Mouse (Mus musculus) lung, postnatal 14 days (tissue): ENCODE measurements around the gene Eif3c.

ENCODE experiments used
- DNase-seq: peaks from one replicate; pipeline ENCODE4 v3.0.0; 2021

Eif3c gene

DNA sequence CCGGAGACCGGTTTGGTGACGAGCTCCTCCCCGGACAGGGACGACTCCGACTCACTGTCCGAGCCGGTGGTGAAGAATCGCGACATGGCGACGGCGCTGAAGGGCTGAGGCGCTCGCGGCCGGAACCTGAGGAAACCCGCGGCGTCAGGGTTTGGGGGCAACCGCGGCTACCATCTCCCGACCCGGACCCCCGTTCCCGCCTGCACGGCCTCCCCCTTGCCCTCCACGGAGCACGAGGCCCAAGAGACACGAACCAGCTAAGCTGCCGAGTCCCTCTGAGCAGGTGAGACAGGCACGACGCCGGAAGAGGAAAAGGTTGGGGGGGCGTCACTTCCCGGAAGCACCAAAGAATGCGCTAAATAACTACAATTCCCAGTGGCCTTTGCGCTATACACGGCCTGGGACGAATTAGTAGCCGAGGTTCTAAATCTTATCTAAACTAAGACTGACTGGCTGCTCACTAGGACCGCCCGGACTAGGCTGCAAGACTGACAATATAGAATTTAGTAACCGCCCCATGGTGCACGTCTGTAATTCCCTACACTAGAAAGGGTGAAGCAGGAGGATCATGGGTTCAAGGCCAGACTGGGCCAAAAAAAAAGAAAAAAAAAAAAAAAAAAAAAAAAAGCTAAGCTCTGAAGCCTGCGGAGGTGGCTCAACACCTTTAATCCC, at the start of gene Eif3c:
Gene Eif3c, minus strand, starts transcription at position 318 of the 672 bp plus-strand sequence.
- DNase-seq = peak; percentile 84

DNA sequence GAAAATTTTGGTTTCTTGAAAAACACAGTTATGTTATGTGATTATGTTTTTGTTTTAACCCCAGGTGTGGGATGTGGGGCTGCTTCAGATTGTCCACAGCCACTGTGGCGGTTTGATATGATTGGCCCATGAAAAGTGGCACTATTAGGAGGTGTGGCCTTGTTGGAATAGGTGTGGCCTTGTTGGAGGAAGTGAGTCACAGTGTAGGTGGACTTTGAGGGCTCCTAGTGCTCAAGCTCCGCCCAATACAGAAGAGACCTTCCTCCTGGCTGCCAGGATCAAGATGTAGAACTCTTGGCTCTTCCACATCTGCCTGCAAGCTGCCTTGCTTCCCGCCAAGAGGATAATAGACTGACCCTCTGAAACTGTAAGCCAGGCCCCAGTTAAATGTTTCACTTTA, 46.5 kb upstream of the Eif3c start:
- DNase-seq = no peak

GRCm38 (mm10) chr7:126607796-126608195, 41.6 kb upstream of the Eif3c start:
- DNase-seq = no peak

- peak; percentile 64 for DNase-seq
Measured at GRCm38 (mm10) chr7:126607064-126607463, 40.9 kb upstream of the Eif3c start.

GRCm38 (mm10) chr7:126606611-126607010, 40.4 kb upstream of the Eif3c start:
- DNase-seq = no peak

GRCm38 (mm10) chr7:126602650-126603049, 36.4 kb upstream of the Eif3c start:
- no peak for DNase-seq

GRCm38 (mm10) chr7:126601896-126602295, 35.7 kb upstream of the Eif3c start:
- DNase-seq = no peak

DNA sequence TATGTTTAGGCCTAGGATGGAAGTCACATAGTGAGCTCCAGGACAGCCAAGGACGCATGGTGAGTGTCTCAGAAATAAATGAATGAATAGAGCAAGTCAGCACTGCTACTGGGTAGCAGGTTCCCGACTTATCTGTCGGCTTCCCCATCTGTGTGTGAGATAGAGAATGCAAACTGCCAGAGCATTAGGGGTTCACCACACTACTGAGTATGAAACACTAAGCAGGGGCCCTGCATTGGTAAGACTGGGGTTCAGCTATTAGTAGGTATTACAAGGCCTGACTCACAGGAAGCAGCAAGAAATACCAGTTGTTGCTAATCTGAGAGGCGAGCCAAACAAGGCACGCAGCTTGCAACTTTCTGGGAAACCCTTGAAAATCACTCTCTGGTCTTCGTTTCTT, 32.7 kb upstream of the Eif3c start:
- DNase-seq = no peak

- DNase-seq = no peak
Measured at GRCm38 (mm10) chr7:126596414-126596813, 30.2 kb upstream of the Eif3c start.

DNA sequence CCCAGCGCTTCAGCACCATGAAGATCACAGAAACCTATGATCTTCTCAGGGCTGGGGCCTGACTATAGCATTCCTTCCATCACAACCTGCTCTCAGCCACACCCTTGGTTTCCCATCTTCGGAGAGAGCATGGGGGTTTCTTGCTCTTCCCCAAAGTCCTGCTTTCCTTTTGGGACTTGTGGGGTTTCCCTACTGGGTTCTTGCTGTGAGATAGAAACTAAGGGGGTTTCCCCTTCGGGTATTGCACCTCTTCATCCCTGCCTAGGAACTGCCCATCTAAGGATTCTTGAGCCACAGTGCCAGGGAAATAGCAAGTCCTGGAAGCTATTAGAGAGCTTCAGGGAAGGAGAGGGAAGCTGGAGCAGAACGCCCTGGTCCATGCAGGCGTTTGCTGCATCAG, 29.7 kb upstream of the Eif3c start:
- no peak for DNase-seq

DNA sequence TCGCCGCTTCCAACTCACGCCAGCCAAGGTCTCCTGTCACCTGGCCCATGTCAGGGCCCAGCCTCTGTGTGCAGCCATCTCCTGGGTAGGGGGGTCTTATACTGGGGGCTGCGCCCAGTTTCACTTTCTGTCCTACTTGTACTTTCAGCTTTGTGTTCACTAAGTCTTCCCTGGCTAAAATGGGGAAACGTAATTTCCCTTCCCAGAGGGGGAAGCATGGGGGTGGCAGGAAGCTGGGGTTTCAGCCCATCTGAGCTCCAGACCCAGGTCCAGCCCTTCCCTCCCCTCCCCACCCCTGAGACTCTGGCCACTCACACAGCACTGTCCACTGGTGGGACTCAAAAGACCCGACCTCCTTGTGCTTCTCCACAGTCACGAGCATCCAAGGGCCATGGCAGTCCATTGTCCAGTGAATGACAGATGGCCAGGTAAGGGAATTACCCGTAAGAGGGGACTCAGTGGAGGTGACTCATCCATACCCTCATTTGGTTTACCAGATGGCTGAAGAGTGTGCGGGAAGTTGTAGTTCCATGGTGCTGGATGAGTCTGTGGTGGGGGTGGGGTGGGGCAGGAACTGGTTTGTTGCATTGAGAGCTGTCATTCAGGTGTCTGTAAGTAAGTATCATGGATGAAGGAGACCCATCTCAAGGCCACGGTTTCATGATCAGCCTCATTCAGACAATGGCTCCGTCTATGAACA, 28.8 kb upstream of the Eif3c start, which contains the start of gene Il27:
Gene Il27, minus strand, starts transcription at position 80 of the 700 bp plus-strand sequence.
- DNase-seq = no peak

GRCm38 (mm10) chr7:126587779-126588178, 21.6 kb upstream of the Eif3c start:
- peak; percentile 79 for DNase-seq

DNA sequence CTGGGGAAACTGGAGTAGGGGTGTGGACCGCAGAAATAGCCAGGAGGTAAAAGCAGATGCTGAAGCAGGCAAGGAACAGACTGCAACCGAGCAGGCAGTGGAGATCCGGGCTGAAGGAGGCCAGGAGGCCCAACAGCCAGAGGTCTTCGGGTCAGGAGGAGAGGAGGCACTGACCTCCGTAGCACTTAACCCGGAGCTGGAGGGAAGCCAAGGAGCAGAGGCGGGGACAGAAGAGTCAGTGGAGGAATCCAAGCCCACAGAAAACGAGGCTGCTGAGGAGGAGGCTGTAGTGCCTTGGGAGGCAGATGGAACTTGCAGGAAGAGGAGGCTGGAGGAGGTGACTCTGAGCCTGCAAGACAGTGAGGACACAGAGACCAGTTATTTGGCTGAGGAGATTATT, 20.6 kb upstream of the Eif3c start:
- DNase-seq = peak; percentile 76

GRCm38 (mm10) chr7:126585717-126586116, 19.5 kb upstream of the Eif3c start, which contains the start of gene Cln3:
Cln3 (minus strand) TSS chr7:126585817.
- no peak for DNase-seq

DNA sequence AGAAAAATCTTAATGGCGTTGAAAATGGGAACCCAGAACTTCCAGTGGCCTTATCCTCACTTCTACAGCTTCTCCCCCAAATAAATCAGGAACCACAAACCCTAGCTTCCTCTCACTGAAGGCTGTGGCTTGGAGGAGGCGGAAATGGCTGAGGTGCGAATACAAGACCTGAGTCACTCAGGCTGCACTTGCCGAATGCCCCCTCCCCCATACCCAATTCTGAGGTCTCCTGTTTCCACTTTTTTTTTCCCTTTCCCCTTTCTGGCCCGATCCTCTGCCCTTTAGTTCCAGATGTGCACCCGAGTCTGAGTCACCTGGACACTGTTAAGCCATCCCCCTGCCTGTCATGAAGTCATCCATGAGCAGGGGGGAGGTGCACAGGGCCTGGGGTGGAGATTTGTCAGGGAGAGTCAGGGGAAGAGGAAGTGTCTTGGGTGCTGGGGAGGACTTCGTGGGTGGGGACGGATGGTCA, 18.3 kb upstream of the Eif3c start, which contains the start of gene Apobr:
Gene Apobr, plus strand, starts transcription at position 437 of the 472 bp plus-strand sequence.
- DNase-seq = no peak

DNA sequence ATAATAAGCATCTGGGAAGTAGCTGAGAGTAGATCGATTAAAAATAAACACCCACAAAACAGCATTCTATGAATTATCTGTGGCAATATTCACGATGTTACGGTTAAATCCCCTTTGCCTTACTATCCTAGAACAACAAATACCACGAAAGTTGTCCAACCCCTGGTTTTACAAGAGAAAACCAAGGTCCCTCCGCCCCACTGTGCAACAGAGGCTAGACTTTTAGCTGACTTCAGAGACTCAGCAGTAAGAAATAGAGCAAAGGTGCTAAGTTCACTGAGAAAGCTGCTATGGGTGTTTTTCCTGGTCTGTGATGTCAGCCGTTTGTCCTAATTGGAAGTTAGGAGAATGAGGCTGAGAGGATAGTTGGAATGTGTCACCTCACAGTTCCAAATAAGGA, 17.6 kb upstream of the Eif3c start:
- no peak for DNase-seq

DNA sequence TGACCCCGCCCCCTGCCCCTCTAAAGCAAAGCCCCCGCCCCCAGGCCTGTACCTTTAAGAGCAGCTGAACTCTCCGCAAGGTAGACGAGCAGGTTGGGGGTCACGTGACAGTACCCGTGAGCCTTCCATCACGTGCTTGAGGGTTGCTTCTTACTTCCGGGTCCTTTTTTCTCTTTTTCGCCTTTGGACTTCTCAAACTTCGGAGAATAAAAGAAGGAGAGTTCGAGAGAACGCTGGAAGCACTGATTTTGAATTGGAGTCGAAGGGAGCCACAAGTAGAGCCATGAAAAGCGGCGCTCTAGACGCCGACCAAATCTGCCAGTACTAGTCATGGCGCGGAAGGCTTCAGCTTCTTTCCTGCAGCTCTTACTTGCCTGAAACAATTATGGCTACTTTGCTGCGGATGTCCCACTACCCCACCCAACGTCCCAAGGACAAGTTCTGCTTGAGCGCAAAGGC, 17.1 kb upstream of the Eif3c start:
- peak; percentile 85 for DNase-seq

DNA sequence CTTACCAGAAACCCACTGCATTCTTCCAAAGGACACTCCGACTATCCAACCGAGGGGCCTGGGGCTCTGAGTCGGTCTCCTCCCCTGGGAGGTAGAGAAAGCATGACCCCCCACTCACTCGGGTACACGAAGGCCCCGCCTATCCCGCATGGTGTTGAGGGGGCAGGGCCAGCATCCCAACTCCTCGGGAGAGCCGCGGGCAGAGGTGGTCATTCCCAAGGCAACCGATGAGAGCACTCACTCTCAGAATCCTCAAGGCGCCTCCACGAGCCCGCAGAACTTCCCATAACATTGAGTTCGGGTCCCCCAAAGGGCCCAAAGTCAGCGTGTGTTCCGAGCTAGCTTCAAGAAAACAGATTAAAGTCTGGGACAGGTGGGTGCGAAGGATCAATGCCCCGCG, 16.5 kb upstream of the Eif3c start:
- peak; percentile 31 for DNase-seq

GRCm38 (mm10) chr7:126581661-126582060, 15.4 kb upstream of the Eif3c start:
- no peak for DNase-seq

DNA sequence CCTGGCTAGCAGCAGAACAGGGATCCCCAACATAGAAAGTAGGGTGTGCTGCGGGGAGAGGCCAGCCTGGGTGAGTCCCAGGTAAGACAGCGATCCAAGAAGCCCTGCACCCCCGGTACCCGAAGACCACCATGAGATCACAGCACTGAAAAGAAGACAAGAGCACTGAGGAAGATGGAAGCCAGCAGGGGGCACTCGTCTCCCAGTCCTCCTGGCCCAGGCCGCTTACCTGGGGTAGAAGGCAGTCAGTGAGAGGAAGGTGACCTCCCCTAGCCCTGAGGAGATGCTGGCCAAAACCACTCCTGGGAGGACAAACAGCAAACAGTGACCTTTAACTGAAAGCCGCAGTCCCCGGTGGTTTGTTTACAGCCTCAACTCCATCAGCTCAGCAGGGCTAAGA, 13.0 kb upstream of the Eif3c start:
- DNase-seq = peak; percentile 71

GRCm38 (mm10) chr7:126576946-126577345, 10.7 kb upstream of the Eif3c start:
- DNase-seq = peak; percentile 71

GRCm38 (mm10) chr7:126565693-126566092, 518 bp downstream of the Eif3c start:
- no peak for DNase-seq

- no peak for DNase-seq
Measured at GRCm38 (mm10) chr7:126556635-126557034, 9.6 kb downstream of the Eif3c start.

DNA sequence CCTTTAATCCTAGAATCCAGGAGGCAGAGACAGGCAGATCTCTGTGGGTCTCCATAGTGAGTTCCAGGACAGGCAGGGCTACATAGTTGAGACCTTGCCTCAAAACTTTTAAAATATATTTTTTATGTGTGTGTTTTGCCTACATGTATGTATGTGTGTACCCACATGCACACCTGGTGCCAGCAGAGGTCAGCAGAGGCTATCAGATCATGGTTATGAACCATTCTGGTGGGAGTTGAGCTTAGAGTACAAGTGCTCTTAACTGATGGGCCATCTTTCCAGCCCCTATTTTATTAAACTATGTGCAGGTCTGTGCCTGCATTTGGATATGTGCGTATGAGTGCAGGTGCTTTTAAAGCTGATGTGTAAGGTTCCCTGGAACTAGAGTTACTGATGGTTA, 11.4 kb downstream of the Eif3c start:
- no peak for DNase-seq
